Mouse (Mus musculus) ovary, postnatal 36 days (tissue): ENCODE measurements around the gene Med14.
A peak's percentile ranks its signal among the peaks of the same experiment; 100 is the strongest.

ENCODE experiments used
- DNase-seq: peaks from one replicate; pipeline ENCODE4 v3.0.0; 2022; ENCODE audit warnings: low spot score, mixed read lengths

Gene Med14

DNA sequence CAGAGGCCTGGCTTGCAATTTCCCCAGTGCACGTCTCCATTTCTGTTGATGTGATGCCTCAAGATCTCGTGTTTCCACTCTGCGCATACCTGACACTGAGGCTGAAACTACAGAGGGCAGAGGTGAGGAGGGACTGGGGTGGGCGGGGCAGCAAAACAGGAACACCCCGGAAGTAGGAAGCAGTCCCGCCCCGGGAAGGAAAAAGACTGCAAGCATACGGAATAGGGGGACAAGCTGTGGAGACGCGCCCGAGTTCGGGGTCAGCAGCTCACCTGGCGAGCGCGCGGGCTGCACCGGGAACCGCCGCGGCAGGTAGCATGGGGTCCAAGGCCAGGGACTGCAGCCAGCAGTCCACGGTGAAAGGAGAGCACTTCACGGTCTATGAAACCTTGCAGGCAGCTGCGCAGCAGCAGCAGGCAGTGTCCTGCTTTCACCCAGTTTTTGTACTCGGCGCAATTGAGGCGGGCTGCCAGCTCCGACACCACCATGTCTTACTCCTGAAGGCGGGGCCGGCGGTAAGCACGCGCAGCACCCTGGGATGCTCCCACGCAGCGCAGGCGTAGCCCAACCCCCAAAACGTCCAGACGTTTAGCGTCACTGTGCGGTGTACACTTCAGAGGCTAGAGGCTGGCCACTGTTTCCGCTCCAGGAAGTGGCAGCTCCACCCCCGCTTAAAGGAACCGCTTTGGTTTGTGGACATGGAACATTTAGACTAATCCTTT is 88.7 kb downstream of the Med14 start, which contains the start of gene 1810030O07Rik:
Gene 1810030O07Rik (minus strand): TSS at position 615 of the 722 bp plus-strand sequence.
- DNase-seq: peak; percentile 86

DNA sequence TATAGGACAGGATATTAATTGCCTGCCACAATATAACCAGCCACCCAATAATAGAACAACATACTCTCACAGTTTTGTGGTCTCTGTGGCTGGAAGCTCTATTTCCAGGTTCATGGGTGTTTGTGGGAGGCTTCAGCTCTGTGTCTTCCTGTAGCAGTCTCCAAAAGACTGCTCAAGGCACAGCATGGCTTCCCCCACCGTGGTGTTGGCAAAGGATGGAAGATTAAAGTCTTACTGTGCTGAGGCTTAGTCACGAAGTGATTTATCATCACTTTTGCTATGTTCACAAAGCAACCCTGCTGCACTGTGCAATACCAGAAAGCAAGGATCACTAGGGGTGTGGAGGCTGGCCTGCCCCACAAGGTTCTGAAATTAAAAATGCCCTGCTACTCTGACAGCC is 108.0 kb downstream of the Med14 start:
- no peak for DNase-seq

DNA sequence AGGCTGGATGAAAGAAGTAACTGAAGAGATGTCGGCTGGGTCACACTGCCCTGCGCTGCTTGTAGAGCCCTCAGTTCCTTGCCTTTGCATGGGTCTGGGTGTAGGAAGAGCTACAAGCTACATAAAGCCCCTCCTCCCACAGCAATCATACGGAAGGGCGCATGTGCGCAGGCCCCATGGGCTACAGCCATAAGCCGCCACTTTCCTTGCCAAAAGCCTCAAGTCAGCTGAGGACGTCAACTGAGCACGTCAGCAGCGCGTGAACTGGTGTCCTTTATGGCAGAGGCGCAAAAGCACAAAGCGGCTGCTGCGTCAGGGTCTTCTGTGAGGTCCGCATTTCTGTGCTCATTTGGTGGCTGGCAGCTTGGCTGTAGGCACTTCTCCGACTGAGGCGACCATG is 110.0 kb downstream of the Med14 start:
- no peak for DNase-seq

- DNase-seq: no peak
Measured at GRCm38 (mm10) chrX:12645531-12646304, 116.2 kb downstream of the Med14 start.

DNA sequence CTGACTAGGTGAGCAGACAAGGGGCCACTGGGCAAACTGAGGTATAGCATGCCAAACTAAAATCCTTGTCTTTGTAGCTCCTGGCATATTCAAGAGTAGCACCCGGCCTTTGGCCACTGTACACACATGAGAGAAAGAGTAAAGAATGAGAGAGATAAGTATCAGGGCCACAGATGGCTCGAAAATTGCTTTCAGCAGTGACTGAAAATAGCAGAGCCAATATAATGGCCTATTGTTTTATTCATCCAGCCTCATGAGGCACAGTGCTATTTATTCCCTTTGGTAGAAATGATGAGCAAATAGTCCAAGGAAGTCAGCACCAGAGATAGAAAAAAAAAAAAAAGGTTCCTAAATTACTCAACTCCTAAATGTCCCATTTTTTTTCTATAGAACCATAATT is 116.9 kb downstream of the Med14 start:
- no peak for DNase-seq
